Mouse (Mus musculus): ENCODE results near the gene Mrpl43. TPM values are rescaled to one million over a fixed set of nuclear protein-coding genes. Genes with fewer than 3 reads are reported as not detected.

Mrpl43 gene
- polyA plus RNA-seq, 1 experiment = 7.0 TPM

DNA sequence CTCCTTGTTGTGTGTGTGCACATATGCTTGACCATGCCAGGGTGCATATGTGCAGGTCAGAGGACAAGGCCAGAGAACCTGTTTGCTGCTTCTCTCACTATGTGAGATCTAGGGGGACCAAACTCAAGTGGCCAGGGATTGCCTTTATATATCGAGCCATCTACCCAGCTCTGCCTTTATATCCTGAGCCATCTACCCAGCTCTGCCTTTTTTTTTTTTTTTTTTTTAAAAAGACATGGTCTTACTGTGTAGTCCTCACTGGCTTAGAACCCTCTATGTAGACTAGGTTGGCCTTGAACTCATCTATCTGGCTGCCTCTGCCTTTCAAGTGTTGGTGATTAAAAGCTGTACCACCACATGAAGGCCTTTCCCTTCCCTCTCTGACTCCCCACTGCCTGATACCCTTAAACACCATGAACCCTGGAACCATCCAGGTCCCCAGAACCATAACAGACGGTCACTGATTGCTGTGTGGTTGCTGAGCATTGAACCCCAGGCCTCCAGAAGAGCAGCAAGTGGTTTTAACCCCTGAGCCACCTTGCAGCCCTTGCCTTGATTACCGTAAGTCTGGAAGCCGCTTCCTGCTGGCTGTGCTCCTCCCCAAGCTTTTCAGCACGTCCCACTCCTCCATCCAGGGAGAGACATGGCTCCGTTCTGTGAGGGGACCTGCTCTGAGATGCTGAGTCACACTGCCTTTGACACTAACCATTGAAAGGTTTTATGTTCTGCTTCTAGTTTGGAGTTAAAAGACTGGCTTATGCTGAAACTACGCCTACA lies 2.3 kb downstream of the Mrpl43 start:
- no peak for TF ChIP-seq GATA1 (IDR thresholded peaks at IDR 0.05; ENCODE audit: low read length)
- no peak for TF ChIP-seq TAL1 (IDR thresholded peaks at IDR 0.05; ENCODE audit: low read length)
- Histone ChIP-seq H3K4me1 (ENCODE audit: control insufficient read depth) (peaks cover 27% of the 10 kb centered on the region), H3K27me3 (ENCODE audit: control insufficient read depth) (no peaks in the 10 kb centered on the region), H3K9me3 (ENCODE audit: control insufficient read depth, low read length) (no peaks in the 10 kb centered on the region), H3K36me3 (ENCODE audit: control insufficient read depth) (peaks cover 53% of the 10 kb centered on the region), H3K4me3 (replicated peaks) (no peak overlapping the region)

DNA sequence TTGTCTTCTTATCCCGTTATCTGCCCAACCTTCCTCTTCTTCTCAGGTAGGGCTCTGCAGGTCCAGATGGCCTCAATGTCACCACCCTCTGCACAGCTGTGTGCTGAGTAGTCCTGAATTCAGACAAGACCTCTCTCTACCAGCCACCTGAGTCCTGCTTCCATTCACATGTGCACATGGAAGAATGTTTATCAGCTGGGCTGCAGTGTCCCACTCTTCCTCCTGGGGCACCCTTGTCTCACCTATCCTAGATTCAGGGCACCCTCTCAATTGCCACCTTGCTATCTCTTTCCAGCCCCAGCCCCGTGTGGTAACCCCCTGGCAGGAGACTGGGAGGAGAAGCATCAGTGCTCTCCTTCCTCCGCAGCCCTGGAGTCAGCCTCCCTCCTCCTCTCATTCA lies 3.9 kb downstream of the Mrpl43 start:
- no peaks in the 10 kb centered on the region for H3K9me3 ChIP-seq (ENCODE audit: control insufficient read depth, low read length)
- no peak for TF ChIP-seq TAL1 (IDR thresholded peaks at IDR 0.05; ENCODE audit: low read length)
- no peak overlapping the region for H3K4me3 ChIP-seq (replicated peaks)
- peaks cover 26% of the 10 kb centered on the region for H3K4me1 ChIP-seq (ENCODE audit: control insufficient read depth)
- peaks cover 52% of the 10 kb centered on the region for H3K36me3 ChIP-seq (ENCODE audit: control insufficient read depth)
- H3K27me3 ChIP-seq (ENCODE audit: control insufficient read depth) = no peaks in the 10 kb centered on the region

DNA sequence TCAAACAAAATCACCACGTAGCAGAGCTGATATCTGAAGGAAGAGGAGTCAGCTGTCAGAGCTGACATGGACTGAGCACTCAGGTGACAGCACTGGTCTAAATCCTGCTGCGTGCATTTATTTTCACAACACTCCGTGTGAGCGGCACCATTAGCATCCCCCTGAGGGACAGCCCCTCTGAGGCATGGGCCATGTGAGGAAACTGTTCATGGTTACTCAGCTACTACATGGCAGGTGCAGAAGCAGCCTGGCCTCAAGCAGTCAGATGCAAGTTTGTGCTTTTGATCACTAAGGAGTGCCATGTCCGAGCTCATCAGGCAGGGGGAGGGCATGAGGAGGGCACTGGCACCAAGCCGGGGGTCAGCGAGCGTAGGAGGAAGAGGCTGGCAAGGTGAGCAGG lies 6.6 kb downstream of the Mrpl43 start:
- Histone ChIP-seq H3K36me3 (ENCODE audit: control insufficient read depth) (peaks cover 54% of the 10 kb centered on the region), H3K9me3 (ENCODE audit: control insufficient read depth, low read length) (no peaks in the 10 kb centered on the region), H3K4me1 (ENCODE audit: control insufficient read depth) (peaks cover 20% of the 10 kb centered on the region), H3K4me3 (replicated peaks) (no peak overlapping the region), H3K27me3 (ENCODE audit: control insufficient read depth) (no peaks in the 10 kb centered on the region)
- TF ChIP-seq TAL1 (IDR thresholded peaks at IDR 0.05; ENCODE audit: low read length) (no peak), GATA1 (IDR thresholded peaks at IDR 0.05; ENCODE audit: low read length) (no peak)

DNA sequence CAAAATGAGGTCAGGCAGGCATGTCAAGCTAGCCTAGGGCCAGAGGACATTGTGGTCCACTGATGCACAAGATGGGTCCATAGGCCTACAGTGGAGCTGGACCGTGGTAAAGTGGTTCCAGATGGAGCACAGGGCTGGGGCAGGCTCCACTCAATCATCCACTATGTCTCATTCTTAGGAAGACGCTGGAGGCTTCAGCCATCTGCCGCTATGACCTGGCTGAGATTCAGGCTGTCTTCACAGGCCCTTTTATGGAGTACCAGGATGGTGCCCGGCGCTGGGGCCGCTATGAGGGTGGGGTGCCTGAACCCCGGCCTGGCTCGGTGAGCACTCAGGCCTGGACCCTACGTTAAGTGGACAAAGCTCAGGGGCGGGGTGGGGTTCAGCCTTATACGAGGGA lies 8.5 kb downstream of the Mrpl43 start:
- Histone ChIP-seq H3K4me3 (replicated peaks) (no peak overlapping the region), H3K4me1 (ENCODE audit: control insufficient read depth) (peaks cover 20% of the 10 kb centered on the region), H3K36me3 (ENCODE audit: control insufficient read depth) (peaks cover 35% of the 10 kb centered on the region), H3K27me3 (ENCODE audit: control insufficient read depth) (no peaks in the 10 kb centered on the region), H3K9me3 (ENCODE audit: control insufficient read depth, low read length) (no peaks in the 10 kb centered on the region)
- no peak for TF ChIP-seq GATA1 (IDR thresholded peaks at IDR 0.05; ENCODE audit: low read length)
- TF ChIP-seq TAL1 (IDR thresholded peaks at IDR 0.05; ENCODE audit: low read length) = no peak

DNA sequence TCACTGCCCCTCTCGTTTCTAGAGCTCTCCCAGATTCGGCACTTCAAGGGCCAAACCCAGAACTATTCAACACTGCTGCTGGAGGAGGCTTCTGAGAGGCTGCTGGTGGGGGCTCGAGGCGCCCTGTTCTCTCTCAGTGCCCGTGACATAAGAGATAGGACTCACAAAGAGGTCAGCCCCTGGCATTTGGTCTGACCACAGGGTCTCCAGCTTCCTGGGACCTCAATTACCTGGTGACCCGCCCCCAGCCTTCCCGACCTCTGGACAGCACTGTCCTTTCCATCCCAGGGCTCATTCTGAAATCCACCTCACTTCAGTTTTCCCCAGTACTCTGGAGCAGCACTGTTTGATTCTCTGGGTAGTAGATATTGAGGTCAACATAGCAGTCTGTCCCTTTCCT lies 13.5 kb downstream of the Mrpl43 start:
- Histone ChIP-seq H3K4me1 (ENCODE audit: control insufficient read depth) (peaks cover 20% of the 10 kb centered on the region), H3K36me3 (ENCODE audit: control insufficient read depth) (peaks cover 8% of the 10 kb centered on the region; the same call in 1 of the 2 replicates), H3K9me3 (ENCODE audit: control insufficient read depth, low read length) (no peaks in the 10 kb centered on the region), H3K27me3 (ENCODE audit: control insufficient read depth) (peaks cover 38% of the 10 kb centered on the region), H3K4me3 (replicated peaks) (no peak overlapping the region)
- TF ChIP-seq TAL1 (IDR thresholded peaks at IDR 0.05; ENCODE audit: low read length) = no peak

DNA sequence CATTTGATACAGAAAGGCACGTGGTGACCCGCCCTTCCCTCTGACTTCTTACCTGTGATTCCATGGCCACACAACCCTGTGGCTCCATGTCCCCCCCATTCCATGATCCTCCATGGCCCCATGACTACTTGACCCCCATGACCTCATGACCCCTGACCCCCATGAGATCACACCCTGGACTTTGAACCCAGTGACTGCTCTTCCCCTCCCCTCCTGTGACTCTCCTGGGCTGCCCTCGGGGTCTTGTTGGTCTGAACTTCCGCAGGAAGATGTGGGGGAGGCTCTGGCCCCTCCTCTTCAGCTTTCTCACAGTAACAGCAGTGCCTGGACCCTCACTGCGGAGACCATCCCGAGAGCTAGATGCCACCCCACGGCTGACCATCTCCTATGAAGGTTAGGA lies 14.0 kb downstream of the Mrpl43 start:
- peaks cover 41% of the 10 kb centered on the region for H3K27me3 ChIP-seq (ENCODE audit: control insufficient read depth)
- H3K9me3 ChIP-seq (ENCODE audit: control insufficient read depth, low read length) = no peaks in the 10 kb centered on the region
- H3K36me3 ChIP-seq (ENCODE audit: control insufficient read depth) = peaks cover 4% of the 10 kb centered on the region; the same call in 1 of the 2 replicates
- H3K4me1 ChIP-seq (ENCODE audit: control insufficient read depth) = peaks cover 17% of the 10 kb centered on the region
- H3K4me3 ChIP-seq (replicated peaks) = no peak overlapping the region
- no peak for TF ChIP-seq TAL1 (IDR thresholded peaks at IDR 0.05; ENCODE audit: low read length)
- no peak for TF ChIP-seq GATA1 (IDR thresholded peaks at IDR 0.05; ENCODE audit: low read length)

DNA sequence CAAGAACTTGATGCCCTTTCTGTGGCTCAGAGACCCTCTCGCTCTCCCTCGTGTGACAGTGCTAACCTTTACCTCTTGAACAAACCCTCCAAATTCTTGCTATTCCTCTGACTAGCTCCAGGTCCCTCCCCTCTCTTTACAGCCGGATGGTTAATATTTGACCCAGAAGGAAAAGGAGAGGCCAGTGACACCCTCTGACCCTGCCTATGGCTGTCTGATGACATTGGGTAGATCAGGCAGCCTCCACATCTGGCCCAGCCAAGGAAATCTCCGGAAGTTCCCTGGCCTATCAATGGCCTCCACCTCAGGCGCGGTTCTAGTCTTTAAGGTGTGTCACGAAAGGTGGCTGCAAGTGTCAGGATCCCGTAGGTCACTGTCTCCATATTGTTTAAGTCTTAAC lies 15.2 kb downstream of the Mrpl43 start:
- H3K9me3 ChIP-seq (ENCODE audit: control insufficient read depth, low read length) = no peaks in the 10 kb centered on the region

DNA sequence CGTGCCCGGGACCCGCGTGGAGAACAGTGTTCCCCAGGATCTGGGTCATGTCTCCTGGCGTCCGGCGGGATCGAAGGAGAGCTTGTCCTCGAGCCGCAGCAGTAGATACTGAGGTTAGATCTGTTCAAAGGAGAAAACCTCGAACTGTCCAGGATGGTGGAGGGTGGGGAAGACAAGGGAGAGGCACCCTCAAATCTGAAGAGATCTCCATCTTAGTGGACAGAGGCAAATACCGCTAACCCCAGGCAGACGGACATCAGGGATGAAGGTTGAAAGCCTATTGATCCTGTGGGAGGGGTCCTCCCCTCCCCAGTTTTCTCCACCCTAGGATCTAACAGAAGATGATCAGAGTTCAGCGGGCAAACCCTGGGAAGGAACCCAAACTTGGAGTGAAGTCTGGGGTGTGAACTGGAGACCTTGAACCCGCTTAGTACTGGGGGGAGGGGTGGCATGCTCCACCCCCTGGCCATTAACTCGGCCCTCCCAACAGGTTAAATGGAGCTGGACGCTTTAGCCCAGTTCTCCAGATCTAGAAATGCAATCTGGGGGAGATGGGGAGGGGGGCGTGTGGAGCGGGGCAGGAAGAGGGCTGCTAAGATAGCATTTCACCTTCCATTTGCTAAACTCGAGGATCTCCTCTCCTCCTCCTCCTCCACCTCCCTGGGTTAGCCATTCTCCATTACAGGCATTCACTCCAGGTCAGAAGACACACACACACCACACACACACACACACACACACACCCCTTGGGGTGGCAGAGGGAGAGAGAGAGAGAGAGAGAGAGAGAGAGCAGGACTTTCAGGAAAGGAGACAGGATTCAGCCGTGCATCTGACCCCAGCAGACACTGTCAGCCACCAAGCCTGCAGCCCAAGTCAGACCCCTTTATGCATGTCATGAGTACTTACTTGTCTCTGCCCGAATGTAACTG lies 16.4 kb downstream of the Mrpl43 start:
- H3K9me3 ChIP-seq (ENCODE audit: control insufficient read depth, low read length) = no peaks in the 10 kb centered on the region
- peaks cover 6% of the 10 kb centered on the region; the same call in 1 of the 2 replicates for H3K4me1 ChIP-seq (ENCODE audit: control insufficient read depth)
- no peak for TF ChIP-seq TAL1 (IDR thresholded peaks at IDR 0.05; ENCODE audit: low read length)
- no peak for TF ChIP-seq GATA1 (IDR thresholded peaks at IDR 0.05; ENCODE audit: low read length)
- peaks cover 41% of the 10 kb centered on the region for H3K27me3 ChIP-seq (ENCODE audit: control insufficient read depth)
- peak overlapping the region; percentile 54 for H3K4me3 ChIP-seq (replicated peaks)
- H3K36me3 ChIP-seq (ENCODE audit: control insufficient read depth) = no peaks in the 10 kb centered on the region; the same call in 1 of the 2 replicates

More for the DNA sequence above, 15.2 kb downstream of the Mrpl43 start:
- peaks cover 41% of the 10 kb centered on the region for H3K27me3 ChIP-seq (ENCODE audit: control insufficient read depth)
- H3K4me1 ChIP-seq (ENCODE audit: control insufficient read depth) = peaks cover 6% of the 10 kb centered on the region; the same call in 1 of the 2 replicates
- H3K4me3 ChIP-seq (replicated peaks) = no peak overlapping the region
- no peak for TF ChIP-seq TAL1 (IDR thresholded peaks at IDR 0.05; ENCODE audit: low read length)
- TF ChIP-seq GATA1 (IDR thresholded peaks at IDR 0.05; ENCODE audit: low read length) = no peak
- no peaks in the 10 kb centered on the region; the same call in 1 of the 2 replicates for H3K36me3 ChIP-seq (ENCODE audit: control insufficient read depth)

All from erythroblast, embryonic 14.5 days (primary cell).